Mouse (Mus musculus): Measurements from ENCODE around the gene Ctcf. TPM values are rescaled to one million over a fixed set of nuclear protein-coding genes. Genes with fewer than 3 reads are reported as not detected.

Gene Ctcf
- polyA plus RNA-seq, 1 experiment from 2014 or later = 50.3 TPM

DNA sequence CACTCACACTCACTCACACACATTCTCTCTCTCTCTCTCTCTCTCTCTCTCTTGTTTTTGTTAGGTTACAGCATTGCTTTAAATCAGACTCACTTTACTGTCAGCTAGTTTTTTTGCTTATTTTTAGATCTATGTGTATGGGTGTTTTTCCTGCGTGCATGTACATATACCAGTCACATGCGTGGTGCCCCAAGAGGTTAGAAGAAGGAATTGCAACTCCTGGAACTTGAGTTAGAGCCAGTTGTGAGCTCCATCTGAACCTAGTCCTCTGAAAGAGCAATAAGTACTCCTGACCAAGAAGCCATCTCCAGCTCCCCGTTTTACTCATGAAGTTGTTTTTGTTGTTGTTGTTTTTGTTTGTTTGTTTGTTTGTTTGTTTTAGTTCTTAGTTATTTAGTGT, 24.8 kb downstream of the Ctcf start:
- Histone ChIP-seq H3K79me2 (ENCODE audit: inconsistent target) (peaks cover 75% of the 10 kb centered on the region), H3K27ac (no peak overlapping the region), H3K36me3 (ENCODE audit: inconsistent target) (peaks cover 29% of the 10 kb centered on the region), H3K4me3 (ENCODE audit: inconsistent target) (no peak overlapping the region)
- WGBS (ENCODE audit: missing documents) = 56% methylated on average over 3 of the region's 3 CpGs

DNA sequence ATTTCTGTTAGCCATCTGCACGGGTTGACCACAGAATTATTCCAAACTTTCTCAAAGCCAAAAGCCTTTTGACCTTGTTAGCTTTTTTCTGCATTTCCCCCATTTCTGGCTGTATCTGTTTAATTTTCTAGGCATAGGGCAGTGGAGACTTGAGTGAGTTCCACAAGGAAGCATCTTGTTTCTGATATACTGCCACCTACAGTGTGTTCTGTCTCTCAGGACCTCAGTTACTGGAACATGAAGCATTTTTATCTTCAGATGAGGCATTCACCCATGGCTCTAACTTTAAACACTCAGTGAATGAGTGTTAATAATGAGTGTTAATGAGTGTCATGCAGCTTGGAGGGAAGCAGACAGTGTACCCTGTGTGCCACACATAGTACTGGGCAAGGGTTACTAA, 41.5 kb downstream of the Ctcf start:
- no peaks in the 10 kb centered on the region for H3K79me2 ChIP-seq (ENCODE audit: inconsistent target)
- H3K4me3 ChIP-seq (ENCODE audit: inconsistent target) = no peak overlapping the region
- WGBS (ENCODE audit: missing documents) = 83% methylated on average over 1 of the region's 1 CpGs
- H3K27ac ChIP-seq = no peak overlapping the region
- H3K36me3 ChIP-seq (ENCODE audit: inconsistent target) = peaks cover 82% of the 10 kb centered on the region

DNA sequence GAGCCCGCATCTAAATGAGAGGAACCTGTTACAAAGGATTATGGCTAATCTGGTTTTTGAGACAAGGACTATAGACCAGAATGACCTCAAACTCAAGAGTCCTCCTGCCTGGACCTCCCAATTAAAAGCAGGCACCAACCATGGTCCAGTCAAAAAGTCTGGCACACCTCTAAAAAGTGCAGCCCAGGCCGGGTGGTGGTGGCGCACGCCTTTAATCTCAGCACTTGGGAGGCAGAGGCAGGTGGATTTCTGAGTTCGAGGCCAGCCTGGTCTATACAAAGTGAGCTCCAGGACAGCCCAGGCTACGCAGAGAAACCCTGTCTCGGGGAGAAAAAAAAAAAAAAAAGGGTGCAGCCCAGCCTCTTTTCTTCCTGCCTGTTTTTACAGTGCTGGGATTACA, 49.0 kb downstream of the Ctcf start:
- H3K36me3 ChIP-seq (ENCODE audit: inconsistent target) = peaks cover 24% of the 10 kb centered on the region; the same call in 1 of the 2 replicates
- WGBS (ENCODE audit: missing documents) = 67% methylated on average over 7 of the region's 7 CpGs
- H3K27ac ChIP-seq = no peak overlapping the region
- no peak overlapping the region for H3K4me3 ChIP-seq (ENCODE audit: inconsistent target)
- H3K79me2 ChIP-seq (ENCODE audit: inconsistent target) = no peaks in the 10 kb centered on the region

DNA sequence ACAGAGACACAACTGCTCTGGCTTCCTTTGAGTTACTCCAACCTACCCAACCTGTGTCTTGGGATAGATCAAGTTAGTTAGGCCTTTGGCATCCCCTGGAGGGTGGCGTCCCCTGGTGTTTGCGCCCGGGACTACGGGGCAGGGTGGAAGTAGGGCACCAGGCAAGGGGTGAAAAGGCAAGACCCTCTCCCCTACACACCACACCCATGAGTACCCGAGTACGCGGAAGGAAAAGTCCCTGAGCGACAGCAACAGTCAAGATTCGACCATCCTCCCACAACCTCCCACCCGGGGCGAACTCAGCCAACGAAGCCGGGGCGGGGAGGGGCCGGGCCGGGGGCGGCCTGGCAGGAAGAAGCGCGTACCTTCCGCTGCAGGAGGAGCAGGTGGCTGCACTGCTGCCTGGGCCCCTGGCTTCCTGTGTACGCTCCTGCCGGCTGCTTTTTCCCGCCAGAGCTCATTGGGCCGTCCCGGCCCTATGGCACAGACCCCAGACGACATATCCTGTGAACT, 49.5 kb downstream of the Ctcf start, which contains the start of gene Carmil2:
Gene Carmil2 (plus strand): TSS at position 479 of the 513 bp plus-strand sequence.
- Histone ChIP-seq H3K27ac (no peak within 1 kb of the TSS), H3K4me3 (ENCODE audit: inconsistent target) (no peak within 1 kb of the TSS), H3K79me2 (ENCODE audit: inconsistent target) (no peaks in the 10 kb centered on the region), H3K36me3 (ENCODE audit: inconsistent target) (peaks cover 20% of the 10 kb centered on the region; the same call in 1 of the 2 replicates)
- 13% methylated on average over 24 of the region's 26 CpGs for WGBS (ENCODE audit: missing documents)

DNA sequence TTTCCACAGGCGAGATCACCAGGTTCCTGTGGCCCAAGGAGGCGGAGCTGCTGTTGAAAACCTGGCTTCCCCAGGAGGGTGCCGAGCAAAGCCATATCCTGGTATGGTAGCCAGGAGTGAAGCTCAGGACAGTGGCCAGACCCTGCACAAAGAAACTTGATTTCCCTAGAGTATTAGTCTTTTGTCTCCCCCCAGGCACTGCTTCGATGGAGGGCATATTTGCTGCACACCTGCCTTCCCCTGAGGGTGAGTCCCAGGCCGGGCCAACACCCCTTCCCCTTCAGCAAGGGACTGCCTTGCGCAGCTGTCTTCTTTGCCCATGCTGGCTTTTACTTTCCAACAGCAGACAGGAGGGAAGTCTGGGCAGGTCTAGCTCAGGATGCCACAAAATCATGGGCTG, 50.2 kb downstream of the Ctcf start:
- Histone ChIP-seq H3K27ac (no peak overlapping the region), H3K4me3 (ENCODE audit: inconsistent target) (no peak overlapping the region), H3K79me2 (ENCODE audit: inconsistent target) (no peaks in the 10 kb centered on the region), H3K36me3 (ENCODE audit: inconsistent target) (peaks cover 14% of the 10 kb centered on the region; the same call in 1 of the 2 replicates)
- 56% methylated on average over 6 of the region's 6 CpGs for WGBS (ENCODE audit: missing documents)

DNA sequence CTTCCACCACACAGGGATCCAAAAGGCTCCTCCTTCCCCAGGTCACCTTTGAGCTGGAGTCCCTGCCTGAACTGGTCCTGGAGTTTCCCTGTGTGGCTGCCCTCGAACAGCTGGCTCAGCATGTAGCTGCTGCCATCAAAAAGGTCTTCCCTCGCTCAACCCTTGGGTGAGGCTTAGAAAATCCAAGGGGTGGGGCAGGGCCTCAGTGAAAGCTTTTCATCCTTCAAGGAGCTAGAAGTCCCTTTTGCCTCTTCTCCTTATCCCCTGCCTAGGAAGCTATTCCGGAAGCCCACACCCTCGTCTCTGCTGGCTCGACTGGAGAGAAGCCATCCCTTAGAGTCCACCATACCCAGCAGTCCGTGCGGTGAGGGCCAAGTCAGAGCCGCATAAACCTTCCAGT, 51.1 kb downstream of the Ctcf start:
- Histone ChIP-seq H3K4me3 (ENCODE audit: inconsistent target) (no peak overlapping the region), H3K79me2 (ENCODE audit: inconsistent target) (no peaks in the 10 kb centered on the region), H3K36me3 (ENCODE audit: inconsistent target) (peaks cover 6% of the 10 kb centered on the region; the same call in 1 of the 2 replicates), H3K27ac (no peak overlapping the region)
- whole genome bisulfite sequencing (ENCODE audit: missing documents) = 93% methylated on average over 8 of the region's 8 CpGs

DNA sequence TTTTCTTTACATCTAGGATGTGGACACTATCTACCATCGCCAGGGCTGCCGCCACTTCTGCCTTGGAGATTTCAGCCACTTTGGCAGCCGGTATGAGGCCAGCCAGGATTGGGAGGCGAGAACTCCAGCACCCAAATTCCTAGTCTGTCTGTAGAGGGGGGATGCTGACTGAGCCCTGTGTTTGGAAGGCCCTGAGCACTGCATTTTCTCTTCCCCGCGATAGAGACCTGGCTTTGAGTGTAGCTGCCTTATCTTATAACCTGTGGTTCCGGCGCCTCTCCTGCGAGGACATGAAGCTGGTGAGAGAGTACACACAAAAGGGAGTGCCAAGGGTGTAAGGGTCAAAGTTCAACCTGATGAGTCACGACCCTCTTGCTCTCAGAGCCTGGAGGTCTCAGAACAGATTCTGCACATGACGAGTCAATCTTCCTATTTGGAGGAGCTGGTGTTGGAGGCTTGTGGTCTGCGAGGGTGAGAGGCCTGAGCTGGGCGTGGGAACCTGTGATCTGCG, 51.9 kb downstream of the Ctcf start:
- no peaks in the 10 kb centered on the region for H3K36me3 ChIP-seq (ENCODE audit: inconsistent target)
- H3K4me3 ChIP-seq (ENCODE audit: inconsistent target) = no peak overlapping the region
- no peaks in the 10 kb centered on the region for H3K79me2 ChIP-seq (ENCODE audit: inconsistent target)
- WGBS (ENCODE audit: missing documents) = 90% methylated on average over 14 of the region's 14 CpGs
- H3K27ac ChIP-seq = no peak overlapping the region

DNA sequence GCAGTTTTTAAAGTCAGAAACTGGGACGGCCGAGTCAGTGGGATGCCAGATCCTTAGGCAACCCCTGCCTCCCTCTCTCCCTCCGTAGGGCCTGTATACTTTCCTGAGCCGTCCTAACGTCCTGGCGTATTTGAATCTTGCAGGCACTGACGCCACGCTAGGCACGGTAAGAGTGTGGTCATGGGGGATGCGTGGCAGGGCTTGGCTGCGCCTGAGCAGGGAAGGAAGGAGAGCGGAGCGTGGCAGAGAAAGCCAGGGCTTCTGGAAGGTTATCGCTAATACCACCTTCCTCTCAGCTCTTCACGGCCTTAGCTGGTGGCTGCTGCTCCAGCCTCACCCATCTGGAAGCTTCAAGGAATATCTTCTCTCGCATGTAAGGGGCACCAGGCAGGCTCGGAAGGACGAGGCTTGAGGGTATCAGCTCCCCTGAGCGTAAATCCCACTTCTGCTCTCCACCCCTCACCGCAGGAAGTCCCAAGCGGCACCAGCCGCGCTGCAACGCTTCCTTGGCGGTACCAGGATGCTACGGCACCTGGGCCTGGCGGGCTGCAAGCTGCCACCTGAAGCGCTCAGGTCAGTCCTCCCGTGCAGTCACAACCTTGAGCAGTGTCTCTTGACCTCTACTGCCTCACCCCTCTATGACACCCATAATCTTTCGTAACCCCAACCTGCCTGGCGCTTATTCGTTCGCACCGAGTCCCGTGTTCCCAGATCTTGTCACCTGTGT, 53.1 kb downstream of the Ctcf start:
- Histone ChIP-seq H3K4me3 (ENCODE audit: inconsistent target) (no peak overlapping the region), H3K36me3 (ENCODE audit: inconsistent target) (no peaks in the 10 kb centered on the region), H3K27ac (no peak overlapping the region), H3K79me2 (ENCODE audit: inconsistent target) (no peaks in the 10 kb centered on the region)
- WGBS (ENCODE audit: missing documents) = 92% methylated on average over 32 of the region's 35 CpGs

DNA sequence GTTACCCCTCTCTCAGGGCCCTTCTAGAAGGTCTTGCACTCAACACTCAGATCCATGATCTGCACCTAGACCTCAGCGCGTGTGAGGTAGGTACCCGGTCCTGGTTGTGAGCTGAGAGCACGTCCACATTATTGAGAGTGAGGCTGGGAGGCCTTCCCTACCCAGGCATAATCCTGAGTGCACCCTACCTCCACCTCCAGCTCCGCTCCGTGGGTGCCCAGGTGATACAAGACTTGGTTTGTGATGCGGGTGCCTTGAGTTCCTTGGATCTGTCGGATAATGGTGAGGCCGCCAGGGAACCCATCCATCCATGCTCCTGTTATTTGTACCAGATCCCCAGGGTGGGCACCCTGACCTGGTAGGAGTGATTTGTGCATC, 53.6 kb downstream of the Ctcf start:
- H3K79me2 ChIP-seq (ENCODE audit: inconsistent target) = no peaks in the 10 kb centered on the region
- no peaks in the 10 kb centered on the region for H3K36me3 ChIP-seq (ENCODE audit: inconsistent target)
- H3K27ac ChIP-seq = no peak overlapping the region
- H3K4me3 ChIP-seq (ENCODE audit: inconsistent target) = no peak overlapping the region
- WGBS (ENCODE audit: missing documents) = 95% methylated on average over 9 of the region's 9 CpGs

DNA sequence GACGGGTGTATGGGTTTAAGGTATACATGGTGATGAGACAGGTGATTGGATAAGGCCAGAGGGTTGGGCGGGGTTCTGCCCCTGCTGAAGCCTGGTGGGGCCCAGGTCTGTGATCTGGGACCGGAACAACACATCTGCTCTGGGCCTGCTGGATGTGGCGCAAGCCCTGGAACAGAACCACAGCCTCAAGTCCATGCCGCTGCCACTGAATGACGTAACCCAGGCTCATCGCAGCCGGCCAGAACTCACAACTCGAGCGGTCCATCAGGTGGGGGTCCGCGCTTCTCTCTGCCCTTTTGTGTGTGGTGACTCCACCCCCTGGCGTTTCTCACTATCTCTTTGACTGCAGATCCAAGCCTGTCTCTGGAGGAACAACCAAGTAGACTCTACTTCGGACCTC, 54.6 kb downstream of the Ctcf start:
- H3K36me3 ChIP-seq (ENCODE audit: inconsistent target) = no peaks in the 10 kb centered on the region
- 78% methylated on average over 14 of the region's 14 CpGs for WGBS (ENCODE audit: missing documents)
- no peak overlapping the region for H3K4me3 ChIP-seq (ENCODE audit: inconsistent target)
- H3K27ac ChIP-seq = no peak overlapping the region
- no peaks in the 10 kb centered on the region for H3K79me2 ChIP-seq (ENCODE audit: inconsistent target)

DNA sequence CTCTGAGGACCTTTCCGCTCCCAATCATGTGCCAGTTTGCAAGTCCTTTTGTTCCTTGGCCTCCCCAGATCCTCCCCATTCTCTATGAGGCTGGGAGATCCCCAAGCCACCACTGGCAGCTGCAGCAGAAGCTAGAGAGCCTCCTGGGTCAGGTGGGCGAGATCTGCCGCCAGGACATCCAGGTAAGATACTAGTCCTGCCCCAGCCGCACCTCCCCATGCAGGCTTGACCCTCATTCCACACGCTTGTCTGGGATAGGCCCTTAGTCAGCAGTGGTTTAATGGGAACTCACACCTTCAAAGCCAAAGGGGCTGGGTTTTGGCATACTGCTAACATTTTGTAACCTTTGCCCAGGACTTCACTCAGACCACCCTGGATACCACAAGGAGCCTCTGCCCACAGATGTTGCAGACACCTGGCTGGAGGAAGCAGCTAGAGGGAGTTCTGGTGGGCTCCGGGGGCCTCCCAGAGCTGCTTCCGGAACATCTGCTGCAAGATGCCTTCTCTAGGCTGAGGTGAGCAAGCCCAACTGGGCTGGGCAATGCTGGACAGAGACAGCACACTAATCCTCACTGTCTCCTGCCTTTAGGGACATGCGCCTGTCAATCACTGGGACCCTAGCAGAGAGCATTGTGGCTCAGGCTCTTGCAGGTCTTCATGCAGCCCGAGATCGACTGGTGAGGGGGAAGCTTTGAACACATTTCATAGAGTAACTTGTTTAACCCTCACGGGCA, 56.2 kb downstream of the Ctcf start:
- Histone ChIP-seq H3K79me2 (ENCODE audit: inconsistent target) (no peaks in the 10 kb centered on the region), H3K27ac (no peak overlapping the region), H3K4me3 (ENCODE audit: inconsistent target) (no peak overlapping the region), H3K36me3 (ENCODE audit: inconsistent target) (no peaks in the 10 kb centered on the region; the same call in 1 of the 2 replicates)
- WGBS (ENCODE audit: missing documents) = 89% methylated on average over 11 of the region's 11 CpGs

DNA sequence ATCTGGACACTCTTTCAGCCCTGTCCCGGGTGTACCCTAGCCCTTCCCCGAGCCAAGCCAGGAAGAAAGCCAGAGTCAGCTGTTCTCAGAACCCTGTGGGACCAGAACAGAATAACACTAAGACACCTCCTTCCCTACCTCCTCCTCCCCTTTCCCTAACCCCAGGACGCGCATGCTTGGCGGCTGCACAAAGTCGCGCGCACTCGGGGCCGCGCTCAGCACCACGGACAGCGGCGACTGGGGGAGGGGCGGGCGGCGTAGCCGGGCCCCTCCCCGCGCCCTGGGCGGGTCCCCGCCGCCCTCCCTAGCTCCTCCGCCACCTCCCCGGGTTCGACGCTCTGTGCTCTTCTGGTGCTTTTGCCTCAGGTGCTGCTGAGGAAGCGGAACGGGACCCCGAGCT, 57.3 kb downstream of the Ctcf start:
- no peak overlapping the region for H3K4me3 ChIP-seq (ENCODE audit: inconsistent target)
- 87% methylated on average over 17 of the region's 30 CpGs for WGBS (ENCODE audit: missing documents)
- no peaks in the 10 kb centered on the region for H3K79me2 ChIP-seq (ENCODE audit: inconsistent target)
- H3K27ac ChIP-seq = no peak overlapping the region
- peaks cover 10% of the 10 kb centered on the region; the same call in 1 of the 2 replicates for H3K36me3 ChIP-seq (ENCODE audit: inconsistent target)

DNA sequence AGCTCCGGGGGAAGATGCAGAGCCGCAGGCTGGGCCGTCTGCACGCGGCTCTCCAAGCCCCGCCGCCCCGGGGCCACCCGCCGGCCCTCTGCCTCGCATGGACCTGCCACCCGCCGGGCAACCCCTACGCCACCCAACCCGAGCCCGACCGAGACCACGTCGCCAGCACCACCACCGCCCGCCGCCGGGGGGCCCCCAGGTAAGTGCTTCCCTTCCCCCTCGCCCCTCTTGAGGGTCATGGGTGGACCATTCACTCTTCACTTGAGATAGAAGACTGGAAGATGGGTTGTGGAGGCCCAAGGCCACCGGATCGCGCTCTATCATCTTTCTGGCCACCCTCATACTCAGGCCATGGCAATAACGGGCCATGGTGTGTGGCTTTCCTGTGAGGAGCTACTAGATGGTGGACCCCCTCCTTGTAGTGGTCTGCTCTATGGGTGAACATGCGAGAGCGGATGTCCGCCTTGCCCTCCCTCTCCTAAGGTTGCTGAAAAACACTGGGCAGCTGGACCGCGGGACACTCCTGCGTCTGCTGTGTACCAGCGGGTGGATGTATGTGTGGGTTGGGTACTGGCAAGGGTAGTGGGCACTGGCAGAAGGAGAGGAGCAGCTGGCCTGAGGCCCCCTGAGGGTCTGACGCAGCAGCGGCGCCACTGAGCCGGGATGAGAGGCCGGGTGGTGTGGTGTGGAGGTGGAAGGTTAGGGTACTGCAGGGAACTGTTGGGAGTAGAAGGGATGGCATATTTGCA, 57.9 kb downstream of the Ctcf start:
- H3K4me3 ChIP-seq (ENCODE audit: inconsistent target) = no peak overlapping the region
- H3K36me3 ChIP-seq (ENCODE audit: inconsistent target) = peaks cover 12% of the 10 kb centered on the region; the same call in 1 of the 2 replicates
- no peak overlapping the region for H3K27ac ChIP-seq
- WGBS (ENCODE audit: missing documents) = 93% methylated on average over 38 of the region's 40 CpGs
- no peaks in the 10 kb centered on the region for H3K79me2 ChIP-seq (ENCODE audit: inconsistent target)

DNA sequence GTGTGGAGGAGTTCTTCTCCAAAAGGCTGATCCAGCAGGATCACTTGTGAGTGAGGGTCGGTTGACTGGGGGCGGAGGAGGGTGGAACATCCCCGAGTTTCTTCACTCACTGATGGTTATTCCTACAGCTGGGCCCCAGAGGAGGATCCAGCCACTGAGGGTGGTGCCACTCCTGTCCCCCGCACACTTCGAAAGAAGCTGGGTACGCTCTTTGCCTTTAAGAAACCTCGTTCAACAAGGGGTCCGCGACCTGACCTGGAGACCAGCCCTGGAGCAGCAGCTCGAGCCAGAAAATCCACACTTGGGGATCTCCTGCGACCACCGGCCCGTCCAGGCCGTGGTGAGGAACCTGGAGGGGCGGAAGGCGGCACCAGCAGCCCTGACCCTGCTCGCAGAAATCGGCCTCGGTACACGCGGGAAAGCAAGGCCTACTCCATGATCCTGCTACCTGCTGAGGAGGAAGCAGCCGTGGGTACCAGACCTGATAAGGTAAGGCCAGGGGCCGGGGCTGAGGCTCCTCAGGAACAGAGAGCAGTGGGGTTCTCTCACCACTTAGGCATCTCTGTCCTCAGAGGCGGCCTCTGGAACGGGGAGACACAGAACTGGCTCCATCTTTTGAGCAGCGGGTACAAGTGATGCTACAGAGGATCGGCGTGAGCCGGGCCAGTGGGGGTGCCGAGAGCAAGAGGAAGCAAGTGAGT, 58.9 kb downstream of the Ctcf start:
- H3K4me3 ChIP-seq (ENCODE audit: inconsistent target) = no peak overlapping the region
- H3K27ac ChIP-seq = no peak overlapping the region
- H3K36me3 ChIP-seq (ENCODE audit: inconsistent target) = peaks cover 12% of the 10 kb centered on the region; the same call in 1 of the 2 replicates
- H3K79me2 ChIP-seq (ENCODE audit: inconsistent target) = peaks cover 4% of the 10 kb centered on the region; the same call in 1 of the 2 replicates
- 91% methylated on average over 30 of the region's 30 CpGs for WGBS (ENCODE audit: missing documents)
